Mouse (Mus musculus) gastrocnemius, adult 8-10 months (tissue): Measurements from ENCODE around the gene Minar1. TPM values are rescaled to one million over a fixed set of nuclear protein-coding genes. Genes with fewer than 3 reads are reported as not detected.

Experiments
- total RNA-seq, 4 experiments: library from RNA; stranded (reverse); gene quantifications; 2 replicates each; pipeline ENCODE4 v1.2.4; 2022

The Minar1 gene
- total RNA-seq, 4 experiments from 2014 or later, result not detected

Other genes starting within 250 kb of the Minar1 start
- 10 to 100 TPM; 11.8 to 14.8 (median 13.9) TPM for gene Tmed3, start 81.9 kb upstream of the Minar1 start, total RNA-seq
- gene Ankrd34c, start 115.3 kb upstream of the Minar1 start, total RNA-seq, result not detected